Mouse (Mus musculus): Measurements from ENCODE around the gene Mta3. TPM values are rescaled to one million over a fixed set of nuclear protein-coding genes. Genes with fewer than 3 reads are reported as not detected.
"Not testable (repeated sequence)": the region's sequence is repeated elsewhere in the genome, so short reads cannot be mapped to it uniquely, and the experiment has no call there.

Gene Mta3
- polyA plus RNA-seq, 1 experiment from 2014 or later, result 49.0 TPM

DNA sequence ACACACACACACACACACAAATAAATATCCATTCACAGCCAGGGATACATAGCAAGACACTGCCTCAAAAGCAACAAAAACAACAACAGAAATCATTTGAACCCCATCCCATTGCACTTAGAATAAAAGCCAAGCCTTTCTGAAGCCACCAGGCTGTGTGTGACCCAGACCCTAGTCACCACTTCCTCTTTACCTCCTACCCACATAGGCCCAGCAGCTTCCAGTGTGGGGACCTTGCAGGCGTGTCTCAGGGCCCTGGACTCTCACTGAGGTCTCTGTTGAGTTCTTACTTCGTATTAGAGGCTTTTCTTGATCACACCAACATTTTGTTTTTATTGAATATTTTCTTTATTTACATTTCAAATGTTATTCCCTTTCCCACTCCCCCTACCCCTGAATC, 10.2 kb upstream of the Mta3 start:
- no peaks in the 10 kb centered on the region for H3K27me3 ChIP-seq (ENCODE audit: low read depth, poor library complexity, severe bottlenecking)
- WGBS, result 72% methylated on average over 2 of the region's 2 CpGs
- H3K4me1 ChIP-seq, result no peaks in the 10 kb centered on the region
- H3K36me3 ChIP-seq, result no peaks in the 10 kb centered on the region
- H3K27ac ChIP-seq, result no peak overlapping the region
- no peak for DNase-seq (ENCODE audit: low spot score)
- H3K4me3 ChIP-seq, result no peak overlapping the region
- H3K9me3 ChIP-seq (replicated peaks), result no peaks in the 10 kb centered on the region

DNA sequence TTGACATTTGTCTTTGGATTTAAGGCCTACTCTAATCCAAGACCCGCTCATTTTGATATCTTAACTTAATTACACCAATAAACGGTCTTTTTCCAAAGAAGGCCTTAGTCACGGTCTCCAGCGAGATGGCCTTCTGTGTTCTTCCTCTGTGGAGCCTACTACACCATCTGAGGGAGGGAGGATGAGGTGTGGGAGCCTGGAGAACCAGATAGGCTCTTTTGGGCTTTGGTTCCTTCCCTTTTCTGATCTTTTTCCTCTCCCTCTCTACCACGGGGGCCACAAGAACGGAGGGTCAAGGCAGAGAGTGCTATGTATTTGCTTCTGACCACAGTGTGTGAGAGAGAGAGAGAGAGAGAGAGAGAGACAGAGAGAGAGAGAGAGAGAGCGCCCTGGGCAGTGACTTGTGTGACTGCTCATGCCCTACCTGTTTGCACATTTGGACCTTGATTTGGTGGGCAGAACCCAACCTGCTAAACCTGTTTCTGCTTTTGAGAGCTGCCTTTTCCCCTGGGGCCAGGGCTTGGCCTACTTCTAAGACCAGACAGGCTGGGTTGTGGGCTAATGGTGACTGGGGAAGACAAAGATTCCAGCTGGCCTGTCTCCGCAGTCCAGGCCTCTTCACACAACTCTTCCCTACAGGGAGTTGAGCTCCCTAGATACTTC, 6.8 kb upstream of the Mta3 start:
- Histone ChIP-seq H3K9me3 (replicated peaks) (no peaks in the 10 kb centered on the region), H3K4me1 (no peaks in the 10 kb centered on the region), H3K36me3 (no peaks in the 10 kb centered on the region), H3K4me3 (no peak overlapping the region), H3K27ac (no peak overlapping the region), H3K27me3 (ENCODE audit: low read depth, poor library complexity, severe bottlenecking) (no peaks in the 10 kb centered on the region)
- no peak for DNase-seq (ENCODE audit: low spot score)
- WGBS, result 86% methylated on average over 8 of the region's 8 CpGs

DNA sequence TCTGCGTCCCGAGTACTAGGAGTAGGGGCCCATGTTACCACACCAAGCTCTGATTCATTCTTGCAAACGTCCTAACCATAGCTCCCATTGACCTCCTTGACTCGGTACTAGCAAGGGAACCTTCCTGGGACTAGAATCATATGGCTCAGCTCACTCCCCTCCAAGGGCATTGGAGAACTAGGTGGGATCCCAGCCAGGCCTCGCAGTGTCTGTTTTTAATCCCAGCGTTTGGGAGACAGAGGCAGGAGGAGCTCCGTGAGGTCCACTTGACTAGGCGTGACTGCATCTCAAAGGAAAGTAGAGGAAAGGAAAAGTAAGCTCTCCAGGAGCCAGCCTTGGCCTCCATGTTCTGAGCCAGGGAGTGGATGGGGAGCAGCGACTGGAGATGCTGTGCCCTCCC, 5.8 kb upstream of the Mta3 start:
- 83% methylated on average over 9 of the region's 9 CpGs for WGBS
- H3K27ac ChIP-seq, result no peak overlapping the region
- H3K9me3 ChIP-seq (replicated peaks), result no peaks in the 10 kb centered on the region
- H3K4me1 ChIP-seq, result peaks cover under 1% of the 10 kb centered on the region
- no peak for DNase-seq (ENCODE audit: low spot score)
- no peak overlapping the region for H3K4me3 ChIP-seq
- H3K36me3 ChIP-seq, result no peaks in the 10 kb centered on the region
- H3K27me3 ChIP-seq (ENCODE audit: low read depth, poor library complexity, severe bottlenecking), result no peaks in the 10 kb centered on the region

DNA sequence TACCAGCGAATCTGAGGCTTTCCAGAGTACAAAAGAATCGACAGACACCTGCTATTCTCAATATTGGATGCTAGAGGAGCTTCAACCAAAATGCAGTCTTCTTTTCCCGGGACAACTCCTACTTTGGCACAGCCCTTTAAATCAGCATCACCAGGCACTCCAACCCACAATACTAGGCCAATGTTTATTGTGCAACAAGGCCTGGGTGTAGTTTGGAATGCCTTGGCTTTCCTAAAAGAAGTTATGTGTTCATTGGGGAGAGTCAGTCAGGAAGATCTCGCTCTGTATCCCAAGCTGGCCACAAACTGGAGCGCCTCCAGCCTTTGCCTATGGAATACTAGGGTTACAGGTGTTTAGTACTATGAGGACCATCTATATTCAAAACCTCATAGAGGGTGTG, 1.5 kb upstream of the Mta3 start:
- H3K9me3 ChIP-seq (replicated peaks), result no peaks in the 10 kb centered on the region
- H3K4me1 ChIP-seq, result peaks cover 22% of the 10 kb centered on the region
- H3K36me3 ChIP-seq, result peaks cover 7% of the 10 kb centered on the region
- H3K27me3 ChIP-seq (ENCODE audit: low read depth, poor library complexity, severe bottlenecking), result no peaks in the 10 kb centered on the region
- H3K27ac ChIP-seq, result no peak overlapping the region
- H3K4me3 ChIP-seq, result no peak overlapping the region
- 92% methylated on average over 5 of the region's 5 CpGs for WGBS
- DNase-seq (ENCODE audit: low spot score), result no peak

DNA sequence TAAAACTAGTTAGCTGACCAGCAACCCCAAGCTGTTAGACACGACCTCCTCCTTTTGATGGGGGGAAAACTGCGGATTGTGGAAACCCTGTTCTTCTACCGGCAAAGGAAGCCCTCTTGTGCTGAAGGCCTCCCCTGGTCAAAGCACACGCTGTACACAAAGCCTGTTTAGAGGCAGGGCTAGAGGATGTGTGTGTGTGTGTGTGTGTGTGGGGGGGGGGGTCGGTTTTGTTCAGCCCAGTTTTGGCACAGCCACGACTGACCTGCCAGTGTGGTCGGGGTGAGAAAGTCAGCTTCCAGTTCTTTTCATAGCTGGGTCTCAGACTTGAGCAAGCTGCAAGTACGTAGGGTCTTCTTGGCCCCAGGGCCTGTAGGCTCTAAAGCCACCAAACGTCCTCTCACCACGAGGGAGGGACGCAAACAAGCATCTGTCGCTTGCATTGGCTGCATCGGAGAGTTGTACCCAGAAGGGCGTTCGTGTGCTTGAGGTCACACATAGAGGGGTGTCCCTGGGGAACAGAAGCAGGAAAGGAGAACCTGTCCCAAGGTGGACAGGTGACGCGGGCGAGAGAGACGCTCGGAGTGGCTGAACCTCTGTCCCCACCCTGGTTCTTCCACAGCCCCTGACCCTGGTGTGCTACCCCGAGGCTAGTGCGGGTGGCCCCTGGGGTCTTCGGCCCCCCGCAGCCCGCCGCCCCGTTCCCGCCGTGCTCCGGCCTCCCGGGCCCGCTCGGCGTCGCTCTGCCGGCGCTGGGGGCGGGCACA, 429 bp upstream of the Mta3 start:
- Histone ChIP-seq H3K4me3 (peak overlapping the region; percentile 93), H3K4me1 (peaks cover 22% of the 10 kb centered on the region), H3K27ac (peak overlapping the region; percentile 99), H3K36me3 (peaks cover 15% of the 10 kb centered on the region), H3K27me3 (ENCODE audit: low read depth, poor library complexity, severe bottlenecking) (no peaks in the 10 kb centered on the region), H3K9me3 (replicated peaks) (no peaks in the 10 kb centered on the region)
- DNase-seq (ENCODE audit: low spot score), result peak; percentile 77
- 3% methylated on average over 38 of the region's 38 CpGs for WGBS

DNA sequence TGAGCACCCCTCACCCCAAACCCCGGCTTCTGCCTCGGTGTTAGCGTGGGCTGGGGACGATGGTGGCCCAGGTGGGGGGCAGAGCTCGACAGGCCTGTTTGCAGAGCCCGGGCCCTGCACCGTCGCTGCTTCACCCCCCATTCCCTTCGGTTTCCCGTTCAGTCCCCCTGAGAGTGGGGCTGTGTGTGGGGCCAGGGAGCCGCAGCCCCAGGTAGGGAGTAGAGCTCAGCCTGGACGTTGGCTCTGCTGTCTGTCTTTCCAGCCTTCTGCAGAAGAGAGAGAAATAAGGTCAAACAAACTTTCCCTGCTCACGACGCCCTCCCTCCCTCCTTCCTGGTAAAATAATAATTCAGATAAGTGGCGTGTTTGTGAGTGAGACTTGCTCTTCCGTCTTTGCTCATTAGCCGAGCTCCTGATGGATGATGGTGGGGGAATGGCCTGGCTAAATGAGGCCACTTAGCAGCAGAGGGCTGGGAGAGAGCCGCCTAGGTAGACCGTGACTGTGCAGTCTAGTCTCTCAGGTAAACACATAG, 697 bp downstream of the Mta3 start:
- peaks cover 24% of the 10 kb centered on the region for H3K36me3 ChIP-seq
- peak overlapping the region; percentile 99 for H3K27ac ChIP-seq
- peaks cover 22% of the 10 kb centered on the region for H3K4me1 ChIP-seq
- no peaks in the 10 kb centered on the region for H3K27me3 ChIP-seq (ENCODE audit: low read depth, poor library complexity, severe bottlenecking)
- under 1% methylated on average over 19 of the region's 19 CpGs for WGBS
- H3K4me3 ChIP-seq, result peak overlapping the region; percentile 93
- no peaks in the 10 kb centered on the region for H3K9me3 ChIP-seq (replicated peaks)
- DNase-seq (ENCODE audit: low spot score), result peak; percentile 74

DNA sequence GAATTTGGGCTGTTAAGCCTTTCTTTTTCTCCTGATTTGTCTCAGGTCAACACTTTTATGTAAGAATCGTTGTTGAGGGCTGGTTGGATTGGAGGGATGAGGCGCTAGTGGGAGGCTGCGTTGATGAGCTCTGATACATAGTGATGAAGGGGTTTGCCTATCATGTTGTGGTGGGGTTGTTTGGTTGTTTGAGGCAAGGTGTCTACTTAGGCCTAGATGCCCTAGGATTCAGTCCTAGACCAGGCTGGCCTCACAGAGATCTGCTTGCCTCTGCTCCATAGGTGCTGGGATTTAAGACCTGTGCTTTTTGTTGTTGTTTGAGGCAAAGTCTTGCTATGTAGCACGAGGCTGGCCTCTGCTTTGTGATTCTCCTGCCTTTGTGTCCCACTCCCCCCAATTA, 1.4 kb downstream of the Mta3 start:
- WGBS, result 80% methylated on average over 4 of the region's 4 CpGs
- H3K4me3 ChIP-seq, result peak overlapping the region; percentile 93; the same call in 1 of the 2 replicates
- H3K4me1 ChIP-seq, result peaks cover 22% of the 10 kb centered on the region
- no peak for DNase-seq (ENCODE audit: low spot score)
- peaks cover 31% of the 10 kb centered on the region for H3K36me3 ChIP-seq
- H3K27ac ChIP-seq, result peak overlapping the region; percentile 99; the same call in 1 of the 2 replicates
- no peaks in the 10 kb centered on the region for H3K27me3 ChIP-seq (ENCODE audit: low read depth, poor library complexity, severe bottlenecking)
- H3K9me3 ChIP-seq (replicated peaks), result no peaks in the 10 kb centered on the region

DNA sequence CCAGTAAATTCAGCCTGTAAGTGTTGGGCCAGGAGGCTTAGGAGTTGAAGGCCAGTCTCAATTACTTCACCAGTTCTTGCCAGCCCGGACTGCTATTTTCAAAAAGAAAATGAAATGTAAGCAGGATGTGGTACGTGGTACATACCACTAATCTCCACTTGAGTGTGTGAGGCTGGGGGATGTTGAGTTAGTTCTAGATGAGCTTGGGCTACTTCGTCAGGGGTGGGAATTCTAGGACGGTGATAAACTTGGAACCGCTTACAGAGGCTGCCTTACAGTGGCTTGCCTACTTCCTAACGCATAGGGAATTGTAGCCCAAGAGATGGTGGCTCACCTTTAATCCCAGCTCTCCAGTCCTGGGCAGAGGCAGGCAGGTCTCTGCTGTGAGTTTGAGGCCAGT, 1.9 kb downstream of the Mta3 start:
- H3K36me3 ChIP-seq, result peaks cover 34% of the 10 kb centered on the region
- no peak for DNase-seq (ENCODE audit: low spot score)
- no peaks in the 10 kb centered on the region for H3K27me3 ChIP-seq (ENCODE audit: low read depth, poor library complexity, severe bottlenecking)
- no peak overlapping the region for H3K27ac ChIP-seq
- no peaks in the 10 kb centered on the region for H3K9me3 ChIP-seq (replicated peaks)
- H3K4me1 ChIP-seq, result peaks cover 22% of the 10 kb centered on the region
- 96% methylated on average over 6 of the region's 6 CpGs for WGBS
- H3K4me3 ChIP-seq, result no peak overlapping the region

DNA sequence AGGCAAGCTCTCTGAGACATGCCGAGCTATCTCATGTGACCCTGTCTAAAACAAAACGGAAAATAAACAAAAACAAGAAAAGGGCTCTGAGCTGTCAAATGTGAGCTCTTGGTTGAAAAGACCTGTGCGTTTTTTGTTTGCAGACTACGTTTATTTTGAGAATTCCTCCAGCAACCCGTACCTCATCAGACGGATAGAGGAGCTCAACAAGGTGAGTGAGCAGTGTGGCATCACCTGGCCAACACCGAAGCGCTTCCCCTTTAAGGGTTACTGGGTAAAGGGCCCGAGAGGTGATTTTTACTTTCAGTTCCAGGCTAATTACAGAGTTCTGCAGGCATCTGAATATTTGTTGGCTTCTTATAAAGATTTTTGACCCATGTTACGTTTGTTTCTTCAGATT, 2.3 kb downstream of the Mta3 start:
- 92% methylated on average over 10 of the region's 10 CpGs for WGBS
- DNase-seq (ENCODE audit: low spot score), result no peak

DNA sequence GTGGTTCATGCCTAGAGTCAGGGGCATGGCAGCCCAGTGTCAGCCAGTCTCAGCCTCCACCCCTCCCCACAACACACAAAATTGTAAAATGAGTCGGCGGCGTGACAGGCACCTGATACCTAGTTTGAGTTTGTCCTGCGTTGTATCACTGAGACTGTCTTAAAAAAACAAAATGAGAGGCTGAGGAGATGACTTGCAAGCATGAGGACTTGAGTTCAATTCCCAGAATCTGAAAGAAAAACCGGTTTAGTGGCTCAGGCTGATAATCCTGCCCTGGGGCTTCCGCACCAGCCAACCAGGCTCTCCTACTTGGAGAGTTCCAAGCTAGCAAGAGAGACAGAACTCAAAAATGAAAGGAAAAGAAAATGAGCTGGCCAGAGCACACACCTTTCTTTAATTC, 2.9 kb downstream of the Mta3 start:
- Histone ChIP-seq H3K9me3 (replicated peaks) (no peaks in the 10 kb centered on the region), H3K27ac (no peak overlapping the region), H3K4me3 (no peak overlapping the region), H3K4me1 (peaks cover 22% of the 10 kb centered on the region), H3K27me3 (ENCODE audit: low read depth, poor library complexity, severe bottlenecking) (no peaks in the 10 kb centered on the region), H3K36me3 (peaks cover 40% of the 10 kb centered on the region)
- DNase-seq (ENCODE audit: low spot score), result no peak
- 90% methylated on average over 6 of the region's 6 CpGs for WGBS

More for the DNA sequence above, 2.3 kb downstream of the Mta3 start:
- Histone ChIP-seq H3K27me3 (ENCODE audit: low read depth, poor library complexity, severe bottlenecking) (no peaks in the 10 kb centered on the region), H3K9me3 (replicated peaks) (no peaks in the 10 kb centered on the region), H3K27ac (no peak overlapping the region), H3K36me3 (peaks cover 38% of the 10 kb centered on the region), H3K4me3 (no peak overlapping the region), H3K4me1 (peaks cover 22% of the 10 kb centered on the region)

DNA sequence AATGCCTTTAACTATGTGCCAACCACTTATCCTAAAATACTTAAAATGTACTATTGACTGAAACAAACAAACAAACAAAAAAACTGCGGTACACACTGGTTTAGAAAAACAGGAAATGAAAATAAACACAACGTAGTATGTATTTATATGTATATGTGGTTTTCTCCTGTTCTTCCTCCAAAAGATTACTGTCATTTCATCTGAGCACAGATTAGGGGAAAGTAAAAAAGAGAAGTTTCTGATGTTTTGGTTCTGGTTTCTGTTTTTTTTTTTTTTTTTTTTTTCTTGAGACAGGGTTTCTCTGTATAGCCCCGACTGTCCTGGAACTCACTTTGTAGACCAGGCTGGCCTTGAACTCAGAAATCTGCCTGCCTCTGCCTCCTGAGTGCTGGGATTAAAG, 3.6 kb downstream of the Mta3 start:
- not testable (repeated sequence) for H3K4me3 ChIP-seq; DNase-seq (ENCODE audit: low spot score); H3K27me3 ChIP-seq (ENCODE audit: low read depth, poor library complexity, severe bottlenecking); H3K27ac ChIP-seq; H3K9me3 ChIP-seq (replicated peaks)
- 91% methylated on average over 3 of the region's 3 CpGs for WGBS
- Histone ChIP-seq H3K36me3 (peaks cover 45% of the 10 kb centered on the region), H3K4me1 (peaks cover 22% of the 10 kb centered on the region)

DNA sequence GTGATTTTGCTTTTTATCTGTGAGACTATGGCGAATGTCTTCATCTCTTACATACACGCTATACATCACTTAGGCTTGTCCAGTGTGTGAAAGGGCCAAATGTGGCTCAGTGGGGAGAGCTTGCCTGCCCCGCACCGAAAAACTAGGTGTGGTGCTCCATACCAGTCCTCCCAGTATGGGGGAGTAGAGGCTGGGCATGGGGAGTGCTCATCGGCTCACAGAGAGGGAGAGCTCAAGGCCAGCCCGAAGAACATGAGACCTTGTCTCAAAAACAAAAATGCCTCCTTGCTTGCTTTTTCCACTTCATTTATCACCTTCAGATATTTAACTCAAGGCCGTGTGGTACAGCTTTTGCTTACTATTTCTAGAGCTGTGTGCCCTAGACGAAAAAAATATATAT, 4.7 kb downstream of the Mta3 start:
- H3K27ac ChIP-seq, result no peak overlapping the region
- H3K27me3 ChIP-seq (ENCODE audit: low read depth, poor library complexity, severe bottlenecking), result no peaks in the 10 kb centered on the region
- DNase-seq (ENCODE audit: low spot score), result no peak
- H3K36me3 ChIP-seq, result peaks cover 53% of the 10 kb centered on the region
- peaks cover 16% of the 10 kb centered on the region for H3K4me1 ChIP-seq
- no peaks in the 10 kb centered on the region for H3K9me3 ChIP-seq (replicated peaks)
- H3K4me3 ChIP-seq, result no peak overlapping the region
- 94% methylated on average over 8 of the region's 8 CpGs for WGBS

DNA sequence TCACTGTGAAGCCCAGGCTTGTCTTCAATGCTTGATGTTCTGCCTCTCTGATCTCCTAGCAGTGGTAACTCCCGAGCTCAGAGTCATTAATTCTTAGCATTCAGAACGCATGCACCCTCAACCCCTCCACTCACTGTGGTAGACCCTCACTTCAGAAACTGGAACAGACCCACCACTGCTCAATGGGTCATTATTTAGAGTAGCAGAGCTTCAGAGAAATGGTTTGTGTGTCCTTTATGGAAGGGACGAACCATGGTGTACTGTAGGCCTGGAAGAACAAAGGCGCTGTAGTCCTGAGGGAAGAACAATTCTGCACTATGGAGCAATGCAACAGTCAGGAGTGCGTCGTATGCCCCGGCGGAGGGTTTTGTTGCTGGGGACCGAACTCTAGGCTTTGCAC, 6.4 kb downstream of the Mta3 start:
- Histone ChIP-seq H3K36me3 (peaks cover 70% of the 10 kb centered on the region), H3K27me3 (ENCODE audit: low read depth, poor library complexity, severe bottlenecking) (no peaks in the 10 kb centered on the region)
- DNase-seq (ENCODE audit: low spot score), result no peak

More for the DNA sequence above, 6.4 kb downstream of the Mta3 start:
- Histone ChIP-seq H3K4me3 (no peak overlapping the region), H3K4me1 (peaks cover 2% of the 10 kb centered on the region), H3K27ac (no peak overlapping the region), H3K9me3 (replicated peaks) (no peaks in the 10 kb centered on the region)
- WGBS, result 97% methylated on average over 9 of the region's 9 CpGs

Data from limb, embryonic 10.5 days (tissue).